Mouse (Mus musculus): Measurements from ENCODE around the gene Plxnb2. TPM values are rescaled to one million over a fixed set of nuclear protein-coding genes. Genes with fewer than 3 reads are reported as not detected.

The Plxnb2 gene
- total RNA-seq, 1 experiment = 116 TPM

- no peak for DNase-seq (ENCODE audit: low read depth, low spot score)
- no peak overlapping the region for H3K9ac ChIP-seq (ENCODE audit: insufficient read depth, low read depth, low read length, poor library complexity, severe bottlenecking)
- TF ChIP-seq CHD2 (IDR thresholded peaks at IDR 0.05; ENCODE audit: low read depth, low read length) = no peak
- TF ChIP-seq HCFC1 (IDR thresholded peaks at IDR 0.05; ENCODE audit: borderline replicate concordance, insufficient read depth, low read length) = no peak
- TF ChIP-seq MAFK (IDR thresholded peaks at IDR 0.05; ENCODE audit: insufficient read depth, low read depth, low read length) = no peak
- no peak for TF ChIP-seq ZNF384 (IDR thresholded peaks at IDR 0.05; ENCODE audit: low read depth, low read length)
- TF ChIP-seq ZC3H11A (IDR thresholded peaks at IDR 0.05; ENCODE audit: borderline replicate concordance, low read depth, low read length) = no peak
- H3K27ac ChIP-seq (ENCODE audit: insufficient read depth, low read depth, low read length, poor library complexity, severe bottlenecking) = no peak overlapping the region
- peaks cover 8 to 60% of the 10 kb centered on the region in 2 experiments for H3K4me1 ChIP-seq (ENCODE audit: control insufficient read depth in 2 of 2, insufficient read depth in 2 of 2, low read length in 2 of 2, poor library complexity in 1 of 2)
- no peaks in the 10 kb centered on the region for H3K9me3 ChIP-seq (ENCODE audit: control insufficient read depth, insufficient read depth, low read depth, low read length)
- in situ Hi-C loops (cut with MboI; ENCODE audit: low sequenced_read_pairs in 2 of 2, unreplicated experiment in 2 of 2) = no loop called here
- peaks cover 2% of the 10 kb centered on the region; the same call in 1 of the 2 replicates for H3K36me3 ChIP-seq (ENCODE audit: control insufficient read depth, insufficient read depth, low read length, poor library complexity, severe bottlenecking)
- H3K4me3 ChIP-seq (ENCODE audit: insufficient read depth in 1 of 2, low read depth in 1 of 2, low read length in 2 of 2, poor library complexity in 1 of 2, severe bottlenecking in 1 of 2) = no peak overlapping the region
Observed at GRCm38 (mm10) chr15:89175411-89176155, 5.0 kb downstream of the Plxnb2 start.

DNA sequence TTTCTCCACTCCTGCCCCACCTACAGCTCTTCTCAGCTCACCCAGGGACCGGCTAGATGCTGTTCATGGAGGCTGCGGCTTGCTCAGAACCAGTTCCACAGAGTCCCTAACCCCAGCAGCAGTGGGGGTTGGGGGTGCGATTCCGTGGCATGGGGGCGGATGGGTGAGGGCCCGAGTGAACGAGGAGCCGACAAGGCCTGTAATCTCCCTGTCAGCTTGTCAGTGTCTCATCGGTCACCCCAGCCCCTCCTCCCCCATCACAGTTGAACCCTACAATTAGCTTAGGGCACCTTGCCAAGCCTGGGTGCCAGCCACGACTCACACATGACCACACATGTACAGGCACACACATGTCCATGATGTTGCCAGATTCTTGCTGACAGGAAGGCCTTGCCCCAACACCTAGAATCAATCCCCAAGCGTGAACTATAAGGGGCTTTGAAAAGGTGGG lies 5.7 kb downstream of the Plxnb2 start:
- Histone ChIP-seq H3K27ac (ENCODE audit: insufficient read depth, low read depth, low read length, poor library complexity, severe bottlenecking) (no peak overlapping the region), H3K9ac (ENCODE audit: insufficient read depth, low read depth, low read length, poor library complexity, severe bottlenecking) (no peak overlapping the region), H3K4me3 (ENCODE audit: insufficient read depth in 1 of 2, low read depth in 1 of 2, low read length in 2 of 2, poor library complexity in 1 of 2, severe bottlenecking in 1 of 2) (no peak overlapping the region; a peak in 1 of 4 replicates), H3K9me3 (ENCODE audit: control insufficient read depth, insufficient read depth, low read depth, low read length) (no peaks in the 10 kb centered on the region), H3K36me3 (ENCODE audit: control insufficient read depth, insufficient read depth, low read length, poor library complexity, severe bottlenecking) (peaks cover 7% of the 10 kb centered on the region; the same call in 1 of the 2 replicates), H3K4me1 (ENCODE audit: control insufficient read depth in 2 of 2, insufficient read depth in 2 of 2, low read length in 2 of 2, poor library complexity in 1 of 2) (peaks cover 8 to 66% of the 10 kb centered on the region in 2 experiments)
- TF ChIP-seq ZC3H11A (IDR thresholded peaks at IDR 0.05; ENCODE audit: borderline replicate concordance, low read depth, low read length) = no peak
- TF ChIP-seq MAFK (IDR thresholded peaks at IDR 0.05; ENCODE audit: insufficient read depth, low read depth, low read length) = no peak
- no peak for TF ChIP-seq ZNF384 (IDR thresholded peaks at IDR 0.05; ENCODE audit: low read depth, low read length)
- no peak for DNase-seq (ENCODE audit: low read depth, low spot score)
- in situ Hi-C loops (cut with MboI; ENCODE audit: low sequenced_read_pairs in 2 of 2, unreplicated experiment in 2 of 2) = no loop called here

DNA sequence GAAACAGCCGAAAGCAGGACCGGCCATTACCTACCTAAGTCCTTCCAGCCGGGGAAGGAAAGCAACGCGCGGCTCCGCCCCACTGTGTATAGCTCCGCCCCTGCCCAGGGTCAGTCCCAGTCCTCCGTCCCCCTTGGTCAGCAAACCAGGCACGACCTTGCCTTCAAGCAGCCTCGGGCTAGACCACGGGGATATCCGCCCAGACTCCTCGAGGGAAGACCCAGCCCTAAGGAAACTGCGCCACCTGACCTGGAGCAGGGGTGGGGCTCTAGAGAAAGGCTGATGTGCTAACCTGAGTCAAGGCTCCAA lies 6.7 kb downstream of the Plxnb2 start:
- in situ Hi-C loops (cut with MboI; ENCODE audit: low sequenced_read_pairs in 2 of 2, unreplicated experiment in 2 of 2) = no loop called here
- Histone ChIP-seq H3K36me3 (ENCODE audit: control insufficient read depth, insufficient read depth, low read length, poor library complexity, severe bottlenecking) (peaks cover 9% of the 10 kb centered on the region; the same call in 1 of the 2 replicates), H3K9ac (ENCODE audit: insufficient read depth, low read depth, low read length, poor library complexity, severe bottlenecking) (peak overlapping the region; percentile 65), H3K27ac (ENCODE audit: insufficient read depth, low read depth, low read length, poor library complexity, severe bottlenecking) (no peak overlapping the region), H3K4me3 (ENCODE audit: insufficient read depth in 1 of 2, low read depth in 1 of 2, low read length in 2 of 2, poor library complexity in 1 of 2, severe bottlenecking in 1 of 2) (peak overlapping the region; percentile 67 to 70), H3K9me3 (ENCODE audit: control insufficient read depth, insufficient read depth, low read depth, low read length) (no peaks in the 10 kb centered on the region), H3K4me1 (ENCODE audit: control insufficient read depth in 2 of 2, insufficient read depth in 2 of 2, low read length in 2 of 2, poor library complexity in 1 of 2) (peaks cover 5 to 70% of the 10 kb centered on the region in 2 experiments)
- no peak for TF ChIP-seq CHD2 (IDR thresholded peaks at IDR 0.05; ENCODE audit: low read depth, low read length)
- TF ChIP-seq HCFC1 (IDR thresholded peaks at IDR 0.05; ENCODE audit: borderline replicate concordance, insufficient read depth, low read length) = no peak
- no peak for TF ChIP-seq ZC3H11A (IDR thresholded peaks at IDR 0.05; ENCODE audit: borderline replicate concordance, low read depth, low read length)
- TF ChIP-seq ZNF384 (IDR thresholded peaks at IDR 0.05; ENCODE audit: low read depth, low read length) = no peak
- TF ChIP-seq MAFK (IDR thresholded peaks at IDR 0.05; ENCODE audit: insufficient read depth, low read depth, low read length) = no peak
- DNase-seq (ENCODE audit: low read depth, low spot score) = no peak

DNA sequence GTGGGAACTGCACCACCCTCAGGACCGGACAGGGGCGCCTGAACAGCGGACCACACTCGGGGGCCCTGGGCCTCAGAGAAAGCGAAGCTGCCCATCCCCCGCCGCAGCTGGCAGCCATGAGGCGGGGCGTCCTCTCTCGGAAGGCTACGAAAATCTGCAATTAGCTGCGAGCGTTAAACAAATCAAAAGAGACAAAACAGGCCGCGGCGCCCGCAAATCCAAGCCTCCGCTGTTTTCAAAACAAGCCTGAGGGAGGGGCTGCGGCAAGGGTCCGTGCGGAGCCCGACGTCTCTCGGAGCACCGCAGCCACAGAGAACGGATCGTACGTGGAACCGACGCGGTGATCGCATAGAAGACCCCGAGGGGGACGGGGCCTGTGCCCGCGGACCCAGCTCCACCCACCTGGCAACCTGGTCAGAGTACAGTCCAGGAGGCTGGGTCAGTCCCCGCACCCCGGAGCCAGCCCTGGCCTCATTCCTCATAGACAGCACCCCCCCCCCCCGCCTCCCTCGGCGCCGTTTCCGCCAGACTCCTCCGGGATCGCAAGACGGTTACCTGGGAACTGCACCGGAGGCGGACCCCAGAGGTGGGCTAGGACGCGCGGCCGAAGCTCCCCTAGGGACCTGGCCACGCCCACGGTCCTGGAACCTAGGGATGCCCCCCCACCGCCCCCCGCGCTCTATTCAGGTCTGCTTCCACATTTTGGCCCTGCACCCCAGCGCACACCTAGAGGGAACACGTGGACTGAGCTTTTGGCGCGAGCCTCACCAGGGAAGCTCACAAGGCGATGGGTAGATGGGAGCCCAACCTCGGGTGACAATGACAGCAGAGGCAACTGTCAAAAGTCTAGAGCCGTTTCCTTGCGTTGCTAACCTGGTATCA lies 7.3 kb downstream of the Plxnb2 start:
- H3K4me1 ChIP-seq (ENCODE audit: control insufficient read depth in 2 of 2, insufficient read depth in 2 of 2, low read length in 2 of 2, poor library complexity in 1 of 2) = peaks cover 2 to 66% of the 10 kb centered on the region in 2 experiments; a peak in 3 of 4 replicates
- in situ Hi-C loops (cut with MboI; ENCODE audit: low sequenced_read_pairs in 2 of 2, unreplicated experiment in 2 of 2) = no loop called here
- H3K9ac ChIP-seq (ENCODE audit: insufficient read depth, low read depth, low read length, poor library complexity, severe bottlenecking) = peak overlapping the region; percentile 65
- H3K9me3 ChIP-seq (ENCODE audit: control insufficient read depth, insufficient read depth, low read depth, low read length) = no peaks in the 10 kb centered on the region
- DNase-seq (ENCODE audit: low read depth, low spot score) = no peak
- H3K36me3 ChIP-seq (ENCODE audit: control insufficient read depth, insufficient read depth, low read length, poor library complexity, severe bottlenecking) = peaks cover 9% of the 10 kb centered on the region; the same call in 1 of the 2 replicates
- no peak overlapping the region for H3K27ac ChIP-seq (ENCODE audit: insufficient read depth, low read depth, low read length, poor library complexity, severe bottlenecking)
- no peak for TF ChIP-seq ZC3H11A (IDR thresholded peaks at IDR 0.05; ENCODE audit: borderline replicate concordance, low read depth, low read length)
- TF ChIP-seq CHD2 (IDR thresholded peaks at IDR 0.05; ENCODE audit: low read depth, low read length) = no peak
- TF ChIP-seq MAFK (IDR thresholded peaks at IDR 0.05; ENCODE audit: insufficient read depth, low read depth, low read length) = no peak
- TF ChIP-seq HCFC1 (IDR thresholded peaks at IDR 0.05; ENCODE audit: borderline replicate concordance, insufficient read depth, low read length) = no peak
- no peak for TF ChIP-seq ZNF384 (IDR thresholded peaks at IDR 0.05; ENCODE audit: low read depth, low read length)
- peak overlapping the region; percentile 67 to 70 for H3K4me3 ChIP-seq (ENCODE audit: insufficient read depth in 1 of 2, low read depth in 1 of 2, low read length in 2 of 2, poor library complexity in 1 of 2, severe bottlenecking in 1 of 2)

All from ES-E14 (cell line).